Mouse (Mus musculus) stomach, postnatal 0 days (tissue): Measurements from ENCODE around the gene B3gat2. TPM values are rescaled to one million over a fixed set of nuclear protein-coding genes. Genes with fewer than 3 reads are reported as not detected.
A peak's percentile ranks its signal among the peaks of the same experiment; 100 is the strongest.

Experiments
- ATAC-seq: fragments of 200-750 bp; cut with Nextera tagmentation; 2 replicates; pipeline ENCODE4 v1.8.0; 2017; ENCODE audit not compliant: low FRiP score, low TSS enrichment
- DNase-seq: peaks from one replicate; pipeline ENCODE4 v3.0.0-alpha.2; 2016; ENCODE audit warnings: low spot score
- H3K27ac ChIP-seq: fragments of 300-500 bp; sonication (generic); replicated peaks from 2 replicates; pipeline ENCODE4 v1.5.1; 2014; ENCODE audit warnings: mild to moderate bottlenecking, control low read depth
- H3K27me3 ChIP-seq: fragments of 300-500 bp; sonication (generic); 2 replicates; pipeline ENCODE4 v1.6.1; 2014; ENCODE audit warnings: low read length; ENCODE audit not compliant: control insufficient read depth, insufficient read depth
- H3K36me3 ChIP-seq: fragments of 300-500 bp; sonication (generic); 2 replicates; pipeline ENCODE4 v1.6.1; 2014; ENCODE audit warnings: low read length, mixed read lengths; ENCODE audit not compliant: control insufficient read depth, insufficient read depth
- H3K4me1 ChIP-seq: fragments of 300-500 bp; sonication (generic); replicated peaks from 2 replicates; pipeline ENCODE4 v1.6.1; 2014; ENCODE audit warnings: antibody characterized with exemption; ENCODE audit not compliant: control insufficient read depth, insufficient read depth
- H3K4me2 ChIP-seq: fragments of 300-500 bp; sonication (generic); replicated peaks from 2 replicates; pipeline ENCODE4 v1.6.1; 2014; ENCODE audit warnings: low read depth, mild to moderate bottlenecking, control low read depth, moderate library complexity
- H3K4me3 ChIP-seq: fragments of 300-500 bp; sonication (generic); 2 replicates; pipeline ENCODE4 v1.5.1; 2014; ENCODE audit warnings: low read depth, low read length, control low read depth
- H3K9ac ChIP-seq: fragments of 300-500 bp; sonication (generic); 2 replicates; pipeline ENCODE4 v1.6.1; 2014; ENCODE audit warnings: mild to moderate bottlenecking, low read length, control low read depth, mixed read lengths
- H3K9me3 ChIP-seq: fragments of 300-500 bp; sonication (generic); 2 replicates; pipeline ENCODE4 v1.6.1; 2016; ENCODE audit warnings: low read length; ENCODE audit not compliant: control insufficient read depth
- CTCF ChIP-seq: IDR thresholded peaks from 2 replicates; pipeline ENCODE4 v1.5.1; 2016; ENCODE audit warnings: antibody characterized with exemption, low read depth, mild to moderate bottlenecking, moderate library complexity
- EP300 ChIP-seq: optimal IDR thresholded peaks from 2 replicates; pipeline ENCODE3; 2016; ENCODE audit warnings: antibody characterized with exemption
- WGBS: fragments of 180-500 bp; shearing (Covaris S2); extraction: QIAGEN DNeasy Blood & Tissue Kit; methylation state at CpG from one replicate; pipeline ENCODE4 v1.1.7; 2014; 5-methylcytosine and 5-hydroxymethylcytosine counted together
- polyA plus RNA-seq: library from polyadenylated mRNA; unstranded; fragments of >200 nt; fragmentation: Nextera tagmentation; extraction: Ambion mirVana; gene quantifications from 2 replicates; pipeline ENCODE4 v1.2.1, GENCODE M21; 2015

B3gat2 gene
- polyA plus RNA-seq, 1 experiment from 2014 or later = 0.19 TPM

DNA sequence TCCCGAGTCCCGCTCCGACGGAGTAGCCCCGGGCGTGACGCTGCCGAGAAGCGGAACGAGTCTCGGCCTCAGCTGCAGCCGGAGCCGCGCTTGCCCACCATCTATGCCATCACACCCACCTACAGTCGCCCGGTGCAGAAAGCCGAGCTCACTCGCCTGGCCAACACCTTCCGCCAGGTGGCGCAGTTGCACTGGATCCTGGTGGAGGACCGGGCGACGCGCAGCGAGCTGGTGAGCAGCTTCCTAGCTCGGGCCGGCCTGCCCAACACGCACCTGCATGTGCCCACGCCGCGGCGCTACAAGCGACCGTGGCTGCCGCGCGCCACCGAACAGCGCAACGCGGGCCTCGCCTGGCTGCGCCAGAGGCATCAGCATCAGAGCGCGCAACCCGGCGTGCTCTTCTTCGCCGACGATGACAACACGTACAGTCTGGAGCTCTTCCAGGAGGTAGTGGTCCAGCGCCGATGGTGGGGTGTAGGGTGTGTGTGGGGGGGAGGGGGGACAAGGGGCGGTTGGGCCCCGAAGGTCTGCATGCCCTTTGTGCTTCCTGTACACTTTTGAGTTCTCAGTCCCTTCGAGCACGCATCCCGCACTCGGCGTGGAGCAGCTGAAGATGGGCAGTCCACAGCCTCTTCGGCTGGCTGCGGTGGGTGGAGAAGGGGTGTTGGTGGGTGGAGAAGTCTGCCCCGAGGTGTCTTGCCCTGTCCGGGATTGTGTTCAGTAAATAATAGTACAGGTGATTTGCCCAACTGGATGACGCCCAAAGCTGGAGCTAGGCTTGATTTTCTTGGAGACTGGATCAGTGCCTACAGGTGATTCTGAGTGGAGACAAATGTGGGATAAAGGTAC lies 1.5 kb downstream of the B3gat2 start:
- 0 out of 2 replicates have a peak overlapping the region, but pooled peaks have one; percentile 18 for H3K9ac ChIP-seq
- 1% methylated on average over 63 of the region's 65 CpGs for WGBS
- ATAC-seq (peak; percentile 92), DNase-seq (peak; percentile 93)
- H3K36me3 ChIP-seq = no peaks in the 10 kb centered on the region
- H3K9me3 ChIP-seq = no peaks in the 10 kb centered on the region
- peak overlapping the region; percentile 94 for H3K4me2 ChIP-seq
- peak overlapping the region; percentile 52 for H3K4me3 ChIP-seq
- TF ChIP-seq EP300 (no peak), CTCF (peak; percentile 95)
- H3K27ac ChIP-seq = no peak overlapping the region
- H3K27me3 ChIP-seq = peaks cover 10% of the 10 kb centered on the region; the same call in 1 of the 2 replicates
- peaks cover 6% of the 10 kb centered on the region; the same call in 1 of the 2 replicates for H3K4me1 ChIP-seq

DNA sequence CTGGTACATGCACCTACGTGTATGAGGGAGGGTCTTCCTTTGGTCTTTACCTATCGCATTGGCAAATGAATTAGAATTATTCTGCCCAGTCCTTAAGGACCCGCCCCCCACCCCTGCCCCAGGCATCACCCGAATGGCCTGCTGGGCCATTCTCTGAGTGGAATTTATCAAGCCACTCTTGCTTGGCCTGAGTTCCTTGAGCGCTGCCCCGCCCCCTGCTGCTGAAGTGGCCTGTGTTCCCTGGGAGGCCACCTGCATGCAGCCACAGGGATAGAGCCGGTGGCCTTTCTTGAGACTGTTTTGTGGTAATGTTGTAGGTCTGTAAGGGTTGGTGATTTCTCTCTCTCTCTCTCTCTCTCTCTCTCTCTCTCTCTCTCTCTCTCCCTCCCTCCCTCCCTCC lies 2.2 kb downstream of the B3gat2 start:
- Histone ChIP-seq H3K36me3 (no peaks in the 10 kb centered on the region), H3K27ac (no peak overlapping the region), H3K27me3 (peaks cover 10% of the 10 kb centered on the region; the same call in 1 of the 2 replicates), H3K9me3 (no peaks in the 10 kb centered on the region), H3K4me3 (no peak overlapping the region), H3K9ac (no peak overlapping the region), H3K4me1 (peaks cover 6% of the 10 kb centered on the region; the same call in 1 of the 2 replicates), H3K4me2 (no peak overlapping the region)
- DNase-seq (peak; percentile 44), ATAC-seq (no peak)
- TF ChIP-seq EP300 (no peak), CTCF (peak; percentile 43)
- 5% methylated on average over 7 of the region's 7 CpGs for WGBS

DNA sequence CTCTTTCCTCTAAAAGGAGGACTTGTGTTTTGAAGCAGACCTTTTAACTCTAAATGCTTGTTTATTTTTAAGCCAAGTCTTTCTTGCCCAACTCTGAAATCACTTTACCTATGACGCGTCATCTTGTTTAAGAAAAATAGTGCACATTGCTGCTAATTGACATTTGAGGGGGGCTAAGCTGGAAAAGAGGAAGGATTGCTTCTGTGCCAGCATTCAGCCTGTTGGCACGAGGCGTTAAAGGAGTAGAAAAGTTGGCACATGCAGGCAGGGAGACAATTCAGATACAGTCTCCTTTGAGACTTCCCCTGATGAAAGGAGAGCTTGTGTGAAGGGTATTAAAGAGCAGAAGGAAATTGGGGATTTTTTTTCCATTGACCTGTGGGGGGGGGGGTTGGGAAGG lies 3.2 kb downstream of the B3gat2 start:
- DNase-seq (no peak), ATAC-seq (no peak)

DNA sequence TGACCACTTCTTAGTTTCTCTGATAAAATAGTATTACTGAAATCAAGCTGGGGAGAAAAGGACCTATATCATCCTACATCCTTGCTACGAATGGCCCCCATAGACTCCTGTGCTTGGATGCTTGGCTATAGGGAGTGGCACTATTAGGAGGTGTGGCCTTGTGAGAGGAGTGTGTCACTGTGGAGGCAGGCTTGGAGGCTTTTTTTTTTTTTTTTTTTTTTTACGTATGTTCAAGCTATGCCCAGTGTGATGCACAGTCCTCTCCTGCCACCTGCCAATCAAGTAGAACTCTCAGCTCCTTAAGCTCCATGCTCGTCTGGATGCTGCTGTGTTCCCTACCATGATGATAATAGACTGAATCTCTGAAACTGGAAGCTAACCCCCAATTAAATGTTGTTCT lies 11.5 kb downstream of the B3gat2 start:
- TF ChIP-seq EP300 = no peak

More for the DNA sequence above, 3.2 kb downstream of the B3gat2 start:
- no peak for TF ChIP-seq CTCF
- no peak for TF ChIP-seq EP300
- Histone ChIP-seq H3K9me3 (no peaks in the 10 kb centered on the region), H3K27me3 (peaks cover 10% of the 10 kb centered on the region; the same call in 1 of the 2 replicates), H3K4me3 (no peak overlapping the region), H3K4me1 (peaks cover 6% of the 10 kb centered on the region; the same call in 1 of the 2 replicates), H3K27ac (no peak overlapping the region), H3K9ac (no peak overlapping the region), H3K4me2 (no peak overlapping the region), H3K36me3 (no peaks in the 10 kb centered on the region)
- WGBS = 44% methylated on average over 4 of the region's 4 CpGs

DNA sequence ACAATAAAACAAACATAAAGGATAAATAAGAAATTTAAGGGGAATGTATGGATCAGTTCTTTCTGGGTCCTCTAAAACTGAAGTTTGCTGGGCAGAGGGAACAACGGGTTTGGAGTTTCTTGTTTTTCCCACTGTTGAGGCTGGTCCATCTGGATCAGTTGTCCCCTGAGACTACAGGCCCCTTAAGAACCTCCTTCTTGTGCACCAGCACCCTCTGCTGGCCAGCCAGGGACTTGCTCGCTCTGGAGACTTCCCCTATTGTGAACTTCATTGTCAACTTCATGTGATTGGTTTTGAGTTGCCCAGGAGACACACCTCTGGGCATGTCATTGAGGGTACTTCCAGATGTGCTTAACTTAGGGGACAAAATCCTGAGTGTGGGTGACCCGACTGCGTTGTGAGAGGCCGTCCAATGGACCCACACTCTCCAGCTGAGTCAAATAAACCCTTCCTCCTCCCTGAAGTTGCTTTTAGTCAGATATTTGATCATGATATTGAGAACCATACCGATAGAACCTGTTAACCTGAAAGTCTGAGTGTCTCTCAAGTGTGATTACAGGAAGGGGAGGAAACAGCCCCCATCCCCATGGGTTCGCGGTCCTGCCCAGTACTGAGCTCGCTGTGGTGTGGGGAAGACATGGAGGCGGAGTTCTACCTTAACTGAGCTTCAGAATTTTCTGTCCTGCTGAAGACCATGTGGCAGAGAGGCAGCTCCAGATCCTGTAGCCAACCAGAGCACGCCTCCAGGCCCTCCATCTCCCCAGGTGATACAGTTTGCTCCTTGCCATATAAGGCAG lies 31.4 kb downstream of the B3gat2 start:
- no peak overlapping the region for H3K9ac ChIP-seq
- no peak overlapping the region for H3K27ac ChIP-seq
- 0 out of 2 replicates have a peak, but pooled peaks have one; percentile 42 for ATAC-seq
- H3K36me3 ChIP-seq = no peaks in the 10 kb centered on the region
- H3K27me3 ChIP-seq = no peaks in the 10 kb centered on the region
- H3K4me1 ChIP-seq = no peaks in the 10 kb centered on the region
- H3K9me3 ChIP-seq = no peaks in the 10 kb centered on the region
- WGBS = 45% methylated on average over 11 of the region's 11 CpGs
- TF ChIP-seq EP300 = no peak
- peak; percentile 93 for TF ChIP-seq CTCF
- peak; percentile 77 for DNase-seq
- H3K4me2 ChIP-seq = no peak overlapping the region
- no peak overlapping the region for H3K4me3 ChIP-seq

More for the DNA sequence above, 11.5 kb downstream of the B3gat2 start:
- H3K4me1 ChIP-seq = no peaks in the 10 kb centered on the region
- no peaks in the 10 kb centered on the region for H3K36me3 ChIP-seq
- no peak for DNase-seq
- 65% methylated on average over 3 of the region's 3 CpGs for WGBS
- H3K4me2 ChIP-seq = no peak overlapping the region
- no peak overlapping the region for H3K4me3 ChIP-seq
- no peak overlapping the region for H3K27ac ChIP-seq
- no peak for ATAC-seq
- no peaks in the 10 kb centered on the region for H3K9me3 ChIP-seq
- H3K9ac ChIP-seq = no peak overlapping the region
- no peaks in the 10 kb centered on the region for H3K27me3 ChIP-seq
